Mouse (Mus musculus): ENCODE data around the gene Gstt4. TPM values are rescaled to one million over a fixed set of nuclear protein-coding genes. Genes with fewer than 3 reads are reported as not detected.
"Not testable (repeated sequence)": the region's sequence is repeated elsewhere in the genome, so short reads cannot be mapped to it uniquely, and the experiment has no call there.

Gstt4 gene
- polyA plus RNA-seq, 1 experiment: not detected

DNA sequence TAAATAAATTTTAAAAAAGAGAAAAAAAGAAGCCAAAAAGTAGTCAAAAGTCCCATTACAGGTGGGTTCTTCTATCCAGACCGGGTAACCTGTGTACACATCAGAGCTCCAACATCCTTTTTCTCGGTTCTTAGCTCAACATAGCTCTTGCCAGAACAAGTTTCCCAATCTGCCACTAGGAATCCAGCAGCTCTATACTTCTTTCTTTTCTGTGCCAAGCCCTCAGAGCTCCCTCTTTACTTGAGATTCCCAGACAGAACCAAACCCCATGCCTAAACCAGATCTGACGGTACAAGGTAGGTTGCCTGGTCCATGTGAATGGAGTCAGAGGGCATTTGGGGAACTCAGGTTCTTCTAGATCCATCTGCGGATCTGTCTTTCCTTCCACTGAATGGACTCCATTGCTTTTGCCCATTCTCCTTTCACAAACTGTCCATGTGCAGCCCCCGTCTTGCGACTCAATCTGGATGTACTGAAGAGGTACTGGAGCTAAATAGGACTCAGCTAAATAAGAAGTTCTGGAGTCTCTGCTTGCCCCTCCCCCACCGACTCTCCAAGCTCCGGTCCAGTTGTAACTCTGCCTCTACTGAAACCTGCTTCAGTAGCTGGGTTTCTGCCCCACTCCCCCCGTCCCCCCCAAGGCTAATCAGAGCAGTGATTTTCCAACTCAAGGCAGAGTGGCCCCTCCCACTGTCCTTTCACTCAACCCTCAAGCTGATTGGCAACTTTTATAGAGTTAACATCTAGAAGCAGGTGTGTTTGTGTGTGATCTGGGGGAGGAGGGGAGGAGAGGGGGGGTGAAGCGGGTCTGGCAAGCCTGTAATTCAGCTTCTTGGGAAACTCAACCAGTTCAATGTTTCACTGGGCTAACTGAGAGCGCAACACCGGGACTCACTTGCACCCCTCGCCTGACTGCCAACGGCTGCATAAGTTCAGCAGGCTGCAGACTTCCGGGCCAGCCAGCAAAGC lies 42.9 kb downstream of the Gstt4 start:
- H3K4me3 ChIP-seq (ENCODE audit: insufficient read depth, low read length): no peak overlapping the region
- TF ChIP-seq CTCF (IDR thresholded peaks at IDR 0.05; ENCODE audit: borderline replicate concordance, insufficient read depth, low read length): no peak
- no peak for TF ChIP-seq POLR2A (IDR thresholded peaks at IDR 0.05; ENCODE audit: low read depth, low read length)
- no peak overlapping the region for H3K27ac ChIP-seq (ENCODE audit: insufficient read depth, low read length)
- no peaks in the 10 kb centered on the region; the same call in 1 of the 2 replicates for H3K4me1 ChIP-seq (ENCODE audit: control insufficient read depth, insufficient read depth, low read length)

GRCm38 (mm10) chr10:75777885-75778284 lies 44.5 kb downstream of the Gstt4 start:
- H3K4me3 ChIP-seq (ENCODE audit: insufficient read depth, low read length): no peak overlapping the region
- no peak overlapping the region for H3K27ac ChIP-seq (ENCODE audit: insufficient read depth, low read length)
- no peaks in the 10 kb centered on the region; the same call in 1 of the 2 replicates for H3K4me1 ChIP-seq (ENCODE audit: control insufficient read depth, insufficient read depth, low read length)
- no peak for TF ChIP-seq CTCF (IDR thresholded peaks at IDR 0.05; ENCODE audit: borderline replicate concordance, insufficient read depth, low read length)
- TF ChIP-seq POLR2A (IDR thresholded peaks at IDR 0.05; ENCODE audit: low read depth, low read length): no peak

DNA sequence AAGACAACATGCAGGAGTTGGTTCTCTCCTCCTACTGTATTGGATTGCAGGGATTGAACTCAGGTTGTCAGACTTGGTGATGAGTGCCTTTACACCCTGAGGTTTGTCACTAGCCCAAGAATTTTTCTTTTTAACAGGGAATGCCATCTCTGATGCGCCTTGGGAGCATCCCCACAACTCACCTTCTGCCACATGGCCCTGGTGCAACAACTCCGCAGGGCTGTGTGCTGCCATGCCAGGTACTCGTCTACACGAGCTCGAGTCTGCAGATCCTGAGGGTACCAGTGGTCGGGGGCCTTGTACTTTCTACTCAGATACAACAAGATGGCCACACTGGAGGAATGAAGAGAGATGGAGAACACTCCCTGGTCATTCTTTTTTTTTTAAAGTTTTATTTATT lies 45.8 kb downstream of the Gstt4 start:
- no peak overlapping the region for H3K27ac ChIP-seq (ENCODE audit: insufficient read depth, low read length)
- H3K4me1 ChIP-seq (ENCODE audit: control insufficient read depth, insufficient read depth, low read length): no peaks in the 10 kb centered on the region; the same call in 1 of the 2 replicates
- TF ChIP-seq CTCF (IDR thresholded peaks at IDR 0.05; ENCODE audit: borderline replicate concordance, insufficient read depth, low read length) (no peak), POLR2A (IDR thresholded peaks at IDR 0.05; ENCODE audit: low read depth, low read length) (no peak)
- H3K4me3 ChIP-seq (ENCODE audit: insufficient read depth, low read length): no peak overlapping the region

- Histone ChIP-seq H3K4me3 (ENCODE audit: insufficient read depth, low read length) (no peak overlapping the region), H3K27ac (ENCODE audit: insufficient read depth, low read length) (no peak overlapping the region), H3K4me1 (ENCODE audit: control insufficient read depth, insufficient read depth, low read length) (no peaks in the 10 kb centered on the region; the same call in 1 of the 2 replicates)
- TF ChIP-seq CTCF (IDR thresholded peaks at IDR 0.05; ENCODE audit: borderline replicate concordance, insufficient read depth, low read length) (no peak), POLR2A (IDR thresholded peaks at IDR 0.05; ENCODE audit: low read depth, low read length) (no peak)
Measured at GRCm38 (mm10) chr10:75774587-75774986, 47.8 kb downstream of the Gstt4 start.

DNA sequence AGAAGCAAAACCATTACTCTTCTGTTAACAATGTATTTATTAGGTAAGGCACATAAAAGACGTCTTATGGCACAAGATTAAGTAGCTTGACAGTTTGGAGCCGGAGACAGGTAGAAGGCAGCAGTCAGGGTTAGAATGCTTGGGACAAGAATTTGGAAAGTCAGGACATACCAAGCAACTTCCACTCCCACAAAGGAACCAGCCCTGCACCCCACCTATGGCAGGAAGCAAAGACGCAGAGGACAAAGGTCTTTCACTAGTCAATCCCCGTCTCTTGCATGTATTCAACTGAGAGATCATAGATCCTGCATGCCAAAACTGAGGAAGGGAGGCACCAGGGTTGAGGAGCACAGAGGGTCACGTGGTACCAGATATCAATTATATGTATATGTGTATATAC lies 48.2 kb downstream of the Gstt4 start:
- Histone ChIP-seq H3K27ac (ENCODE audit: insufficient read depth, low read length) (no peak overlapping the region), H3K4me1 (ENCODE audit: control insufficient read depth, insufficient read depth, low read length) (no peaks in the 10 kb centered on the region), H3K4me3 (ENCODE audit: insufficient read depth, low read length) (no peak overlapping the region)
- no peak for TF ChIP-seq CTCF (IDR thresholded peaks at IDR 0.05; ENCODE audit: borderline replicate concordance, insufficient read depth, low read length)
- no peak for TF ChIP-seq POLR2A (IDR thresholded peaks at IDR 0.05; ENCODE audit: low read depth, low read length)

GRCm38 (mm10) chr10:75772795-75773664 lies 49.3 kb downstream of the Gstt4 start, which contains the start of gene Ddt:
TSS of gene Ddt (minus strand) at chr10:75773414.
- H3K4me1 ChIP-seq (ENCODE audit: control insufficient read depth, insufficient read depth, low read length): no peaks in the 10 kb centered on the region
- no peak within 1 kb of the TSS for H3K27ac ChIP-seq (ENCODE audit: insufficient read depth, low read length)
- H3K4me3 ChIP-seq (ENCODE audit: insufficient read depth, low read length): peak within 1 kb of the TSS; percentile 80
- TF ChIP-seq POLR2A (IDR thresholded peaks at IDR 0.05; ENCODE audit: low read depth, low read length) (peak; percentile 94), CTCF (IDR thresholded peaks at IDR 0.05; ENCODE audit: borderline replicate concordance, insufficient read depth, low read length) (no peak)

GRCm38 (mm10) chr10:75767756-75768155 lies 54.6 kb downstream of the Gstt4 start:
- not testable (repeated sequence) for H3K4me3 ChIP-seq (ENCODE audit: insufficient read depth, low read length); H3K27ac ChIP-seq (ENCODE audit: insufficient read depth, low read length); H3K4me1 ChIP-seq (ENCODE audit: control insufficient read depth, insufficient read depth, low read length)

DNA sequence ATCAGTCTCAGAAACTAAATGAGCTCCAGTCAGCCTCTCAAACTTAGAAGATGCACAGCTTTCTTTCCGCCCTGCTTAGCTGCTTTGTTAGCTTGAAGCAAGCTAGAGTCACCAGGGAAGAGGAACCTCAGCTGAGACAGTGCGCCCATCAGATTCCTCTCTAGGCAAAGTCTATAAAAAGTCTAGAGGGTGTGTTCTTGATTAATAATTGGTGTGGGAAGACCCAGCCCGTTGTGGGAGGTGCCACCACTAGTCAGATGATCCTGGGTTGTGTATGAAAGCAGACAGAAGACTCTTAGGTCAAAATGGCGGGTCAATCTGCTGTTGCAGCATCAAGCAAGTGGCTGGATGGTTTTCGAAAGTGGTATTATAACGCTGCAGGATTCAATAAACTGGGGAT lies 55.5 kb downstream of the Gstt4 start:
- H3K27ac ChIP-seq (ENCODE audit: insufficient read depth, low read length): no peak overlapping the region
- TF ChIP-seq POLR2A (IDR thresholded peaks at IDR 0.05; ENCODE audit: low read depth, low read length): no peak
- TF ChIP-seq CTCF (IDR thresholded peaks at IDR 0.05; ENCODE audit: borderline replicate concordance, insufficient read depth, low read length): no peak
- no peaks in the 10 kb centered on the region for H3K4me1 ChIP-seq (ENCODE audit: control insufficient read depth, insufficient read depth, low read length)
- H3K4me3 ChIP-seq (ENCODE audit: insufficient read depth, low read length): no peak overlapping the region

Other genes starting within 250 kb of the Gstt4 start
- gene Ggt5, start 233.2 kb downstream of the Gstt4 start, polyA plus RNA-seq (2011; ENCODE audit: insufficient read length, low read depth, missing spikeins): 0.53 and 0.88 TPM in 2 replicates
- gene Susd2, start 178.5 kb downstream of the Gstt4 start, polyA plus RNA-seq (2011; ENCODE audit: insufficient read length, low read depth, missing spikeins): 0.80 and 1.1 TPM in 2 replicates
- gene Cabin1, start 58.2 kb downstream of the Gstt4 start, polyA plus RNA-seq (2011; ENCODE audit: insufficient read length, low read depth, missing spikeins): 30.2 and 30.9 TPM in 2 replicates
- 40.5 and 42.1 TPM in 2 replicates for gene Ddt, start 49.1 kb downstream of the Gstt4 start, polyA plus RNA-seq (2011; ENCODE audit: insufficient read length, low read depth, missing spikeins)
- gene Gm20441, start 41.6 kb downstream of the Gstt4 start, polyA plus RNA-seq (2011; ENCODE audit: insufficient read length, low read depth, missing spikeins): not detected in 2 replicates
- gene Gstt3, start 41.1 kb downstream of the Gstt4 start, polyA plus RNA-seq (2011; ENCODE audit: insufficient read length, low read depth, missing spikeins): 14.0 and 15.5 TPM in 2 replicates
- 8.0 and 17.2 TPM in 2 replicates for gene Gstt1, start 24.0 kb downstream of the Gstt4 start, polyA plus RNA-seq (2011; ENCODE audit: insufficient read length, low read depth, missing spikeins)
- 2.6 and 4.4 TPM in 2 replicates for gene Gstt2, start 14.9 kb upstream of the Gstt4 start, polyA plus RNA-seq (2011; ENCODE audit: insufficient read length, low read depth, missing spikeins)
- gene Mif, start 37.7 kb upstream of the Gstt4 start, polyA plus RNA-seq (2011; ENCODE audit: insufficient read length, low read depth, missing spikeins): 614 and 763 TPM in 2 replicates
- not detected in 2 replicates for gene Derl3, start 70.9 kb upstream of the Gstt4 start, polyA plus RNA-seq (2011; ENCODE audit: insufficient read length, low read depth, missing spikeins)
- gene Smarcb1, start 99.1 kb upstream of the Gstt4 start, polyA plus RNA-seq (2011; ENCODE audit: insufficient read length, low read depth, missing spikeins): 56.2 and 77.9 TPM in 2 replicates
- 21.8 and 23.1 TPM in 2 replicates for gene Chchd10, start 110.6 kb upstream of the Gstt4 start, polyA plus RNA-seq (2011; ENCODE audit: insufficient read length, low read depth, missing spikeins)
- 69.2 and 71.0 TPM in 2 replicates for gene Mmp11, start 114.0 kb upstream of the Gstt4 start, polyA plus RNA-seq (2011; ENCODE audit: insufficient read length, low read depth, missing spikeins)
- gene Gm867, start 118.1 kb upstream of the Gstt4 start, polyA plus RNA-seq (2011; ENCODE audit: insufficient read length, low read depth, missing spikeins): 0.74 TPM in 1 of 2 replicates, not detected in the other
- not detected in 2 replicates for gene Vpreb3, start 120.5 kb upstream of the Gstt4 start, polyA plus RNA-seq (2011; ENCODE audit: insufficient read length, low read depth, missing spikeins)
- not detected in 2 replicates for gene Gm5134, start 132.0 kb upstream of the Gstt4 start, polyA plus RNA-seq (2011; ENCODE audit: insufficient read length, low read depth, missing spikeins)
- 13.4 and 13.8 TPM in 2 replicates for gene Zfp280b, start 210.1 kb upstream of the Gstt4 start, polyA plus RNA-seq (2011; ENCODE audit: insufficient read length, low read depth, missing spikeins)